Mouse (Mus musculus) testis, adult 2 months (tissue): ENCODE results near the gene Cyp1b1. TPM values are rescaled to one million over a fixed set of nuclear protein-coding genes. Genes with fewer than 3 reads are reported as not detected.

Source experiments
- H3K27ac ChIP-seq: fragments of 200-500 bp; 2 replicates; pipeline ENCODE4 v1.5.1; 2012; ENCODE audit warnings: low read depth, low read length; ENCODE audit not compliant: control insufficient read depth, insufficient read depth
- H3K27me3 ChIP-seq: fragments of 200-500 bp; 2 replicates; pipeline ENCODE4 v1.6.1; 2012; ENCODE audit warnings: mild to moderate bottlenecking, low read length, moderate library complexity; ENCODE audit not compliant: control insufficient read depth, insufficient read depth
- H3K36me3 ChIP-seq: fragments of 200-500 bp; 2 replicates; pipeline ENCODE4 v1.6.1; 2012; ENCODE audit warnings: mild to moderate bottlenecking, low read length; ENCODE audit not compliant: control insufficient read depth, insufficient read depth
- H3K4me1 ChIP-seq: fragments of 200-500 bp; 2 replicates; pipeline ENCODE4 v1.6.1; 2012; ENCODE audit warnings: low read length; ENCODE audit not compliant: control insufficient read depth, insufficient read depth
- H3K4me3 ChIP-seq: fragments of 200-500 bp; 2 replicates; pipeline ENCODE4 v1.5.1; 2012; ENCODE audit warnings: low read depth, mild to moderate bottlenecking, low read length, moderate library complexity, mixed read lengths; ENCODE audit not compliant: control insufficient read depth
- CTCF ChIP-seq: fragments of 200-500 bp; IDR thresholded peaks from 2 replicates; pipeline ENCODE4 v1.5.1; 2012; ENCODE audit warnings: low read depth, mild to moderate bottlenecking, inconsistent platforms, low read length, moderate library complexity; ENCODE audit not compliant: control insufficient read depth, insufficient read depth, insufficient replicate concordance
- POLR2A ChIP-seq: fragments of 200-500 bp; IDR thresholded peaks from 2 replicates; pipeline ENCODE4 v1.6.1; 2012; ENCODE audit warnings: low read depth, mild to moderate bottlenecking, inconsistent platforms, low read length, moderate library complexity; ENCODE audit not compliant: control insufficient read depth
- polyA plus RNA-seq: library from polyadenylated mRNA; depleted of rRNA; stranded (reverse); fragments of >200 nt; gene quantifications from 2 replicates; pipeline ENCODE4 v1.2.3, GENCODE M21; 2012

The Cyp1b1 gene
- polyA plus RNA-seq, 1 experiment, result 34.0 TPM

- H3K4me1 ChIP-seq, result no peaks in the 10 kb centered on the region
- TF ChIP-seq POLR2A, result no peak
- no peak for TF ChIP-seq CTCF
- H3K4me3 ChIP-seq, result no peak overlapping the region
- H3K36me3 ChIP-seq, result no peaks in the 10 kb centered on the region
- H3K27me3 ChIP-seq, result no peaks in the 10 kb centered on the region
- H3K27ac ChIP-seq, result no peak overlapping the region
These were observed 31.3 kb upstream of the Cyp1b1 start for GRCm38 (mm10) chr17:79746146-79746591.

GRCm38 (mm10) chr17:79745051-79745731, 30.3 kb upstream of the Cyp1b1 start:
- H3K36me3 ChIP-seq, result no peaks in the 10 kb centered on the region
- H3K4me3 ChIP-seq, result no peak overlapping the region
- no peak for TF ChIP-seq CTCF
- TF ChIP-seq POLR2A, result no peak
- H3K4me1 ChIP-seq, result no peaks in the 10 kb centered on the region
- no peak overlapping the region for H3K27ac ChIP-seq
- H3K27me3 ChIP-seq, result no peaks in the 10 kb centered on the region

GRCm38 (mm10) chr17:79743507-79743906, 28.6 kb upstream of the Cyp1b1 start:
- H3K27me3 ChIP-seq, result no peaks in the 10 kb centered on the region
- H3K27ac ChIP-seq, result no peak overlapping the region
- H3K4me3 ChIP-seq, result no peak overlapping the region
- TF ChIP-seq CTCF (no peak), POLR2A (no peak)
- no peaks in the 10 kb centered on the region for H3K4me1 ChIP-seq
- H3K36me3 ChIP-seq, result no peaks in the 10 kb centered on the region

- Histone ChIP-seq H3K36me3 (no peaks in the 10 kb centered on the region), H3K4me3 (no peak overlapping the region), H3K27me3 (no peaks in the 10 kb centered on the region), H3K4me1 (no peaks in the 10 kb centered on the region), H3K27ac (no peak overlapping the region)
- TF ChIP-seq POLR2A, result no peak
- no peak for TF ChIP-seq CTCF
These were observed 27.8 kb upstream of the Cyp1b1 start for GRCm38 (mm10) chr17:79742635-79743034.

- TF ChIP-seq POLR2A (no peak), CTCF (no peak)
- Histone ChIP-seq H3K4me1 (no peaks in the 10 kb centered on the region), H3K4me3 (no peak overlapping the region), H3K27me3 (no peaks in the 10 kb centered on the region), H3K27ac (no peak overlapping the region), H3K36me3 (no peaks in the 10 kb centered on the region)
These were observed 24.1 kb upstream of the Cyp1b1 start for GRCm38 (mm10) chr17:79738847-79739498.

GRCm38 (mm10) chr17:79737598-79737997, 22.7 kb upstream of the Cyp1b1 start:
- TF ChIP-seq CTCF (no peak), POLR2A (no peak)

GRCm38 (mm10) chr17:79733039-79733438, 18.2 kb upstream of the Cyp1b1 start:
- Histone ChIP-seq H3K27me3 (no peaks in the 10 kb centered on the region), H3K36me3 (no peaks in the 10 kb centered on the region), H3K4me1 (peaks cover 6% of the 10 kb centered on the region), H3K4me3 (no peak overlapping the region), H3K27ac (no peak overlapping the region)
- TF ChIP-seq CTCF (no peak), POLR2A (no peak)

More at GRCm38 (mm10) chr17:79737598-79737997, 22.7 kb upstream of the Cyp1b1 start:
- Histone ChIP-seq H3K4me1 (peaks cover 2% of the 10 kb centered on the region; the same call in 1 of the 2 replicates), H3K27ac (no peak overlapping the region), H3K36me3 (no peaks in the 10 kb centered on the region), H3K4me3 (no peak overlapping the region), H3K27me3 (no peaks in the 10 kb centered on the region)

- H3K27me3 ChIP-seq, result no peaks in the 10 kb centered on the region
- H3K27ac ChIP-seq, result no peak overlapping the region; the same call in 1 of the 2 replicates
- no peaks in the 10 kb centered on the region for H3K36me3 ChIP-seq
- TF ChIP-seq CTCF, result no peak
- no peak for TF ChIP-seq POLR2A
- H3K4me3 ChIP-seq, result no peak overlapping the region
- H3K4me1 ChIP-seq, result peaks cover 9% of the 10 kb centered on the region
These were observed 16.1 kb upstream of the Cyp1b1 start for GRCm38 (mm10) chr17:79730988-79731387.
